Mouse (Mus musculus): ENCODE data around the gene Elmo1. TPM values are rescaled to one million over a fixed set of nuclear protein-coding genes. Genes with fewer than 3 reads are reported as not detected.
A peak's percentile ranks its signal among the peaks of the same experiment; 100 is the strongest.

The Elmo1 gene
- polyA plus RNA-seq, 1 experiment: 0.68 TPM

DNA sequence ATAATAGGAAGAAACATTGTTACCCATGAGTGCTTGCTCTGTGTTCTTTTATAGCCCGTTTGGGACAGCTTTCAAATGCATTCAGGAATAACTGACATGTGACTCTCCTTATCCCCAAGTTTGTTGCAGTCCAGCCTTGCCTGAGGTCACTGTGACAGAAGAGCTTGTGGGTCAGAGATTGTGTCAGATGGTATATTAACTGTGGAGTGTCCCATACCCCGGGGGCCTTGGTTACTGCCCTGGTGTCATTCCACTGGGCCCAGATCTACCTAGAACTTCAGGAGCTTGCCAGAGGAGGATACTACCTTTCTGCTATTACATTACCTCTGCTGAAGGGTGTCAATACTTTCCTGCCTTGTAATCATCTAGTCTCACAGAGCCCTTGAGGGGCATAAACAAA, 14.4 kb downstream of the Elmo1 start:
- H3K4me1 ChIP-seq: peaks cover 9% of the 10 kb centered on the region
- no peak overlapping the region for H3K4me3 ChIP-seq (replicated peaks)
- H3K36me3 ChIP-seq (replicated peaks; ENCODE audit: low read length): no peaks in the 10 kb centered on the region
- TF ChIP-seq FLI1 (IDR thresholded peaks at IDR 0.05; ENCODE audit: low read length) (no peak), GATA1 (IDR thresholded peaks at IDR 0.05; ENCODE audit: borderline replicate concordance, low read length) (no peak)
- H3K27me3 ChIP-seq (replicated peaks): peaks cover 7% of the 10 kb centered on the region
- no peaks in the 10 kb centered on the region for H3K9me3 ChIP-seq

DNA sequence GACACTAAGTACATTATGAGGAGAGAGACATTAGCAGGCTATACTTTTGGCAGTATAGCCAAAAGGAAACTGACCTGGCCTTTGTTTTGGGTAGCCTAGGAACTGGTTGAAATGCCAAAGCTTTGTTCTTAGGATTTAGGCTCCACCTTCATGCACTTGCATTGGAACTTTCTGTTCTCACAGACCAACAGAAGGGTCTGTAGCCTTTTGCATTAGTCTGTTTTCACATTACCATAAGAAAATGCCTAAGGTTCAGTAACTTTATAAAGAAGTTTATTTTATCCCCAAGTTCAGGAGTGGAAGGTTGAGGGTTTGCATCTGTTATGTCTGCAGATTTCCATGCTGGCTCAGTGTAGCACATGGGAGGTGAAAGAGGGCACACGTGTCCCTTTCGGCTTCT, 15.6 kb downstream of the Elmo1 start:
- Histone ChIP-seq H3K9me3 (no peaks in the 10 kb centered on the region), H3K4me1 (peaks cover 17% of the 10 kb centered on the region), H3K27me3 (replicated peaks) (peaks cover 7% of the 10 kb centered on the region), H3K4me3 (replicated peaks) (no peak overlapping the region), H3K36me3 (replicated peaks; ENCODE audit: low read length) (no peaks in the 10 kb centered on the region)
- TF ChIP-seq FLI1 (IDR thresholded peaks at IDR 0.05; ENCODE audit: low read length): no peak
- no peak for TF ChIP-seq GATA1 (IDR thresholded peaks at IDR 0.05; ENCODE audit: borderline replicate concordance, low read length)

- Histone ChIP-seq H3K36me3 (replicated peaks; ENCODE audit: low read length) (no peaks in the 10 kb centered on the region), H3K27me3 (replicated peaks) (peaks cover 7% of the 10 kb centered on the region), H3K4me1 (peaks cover 30% of the 10 kb centered on the region), H3K9me3 (no peaks in the 10 kb centered on the region), H3K4me3 (replicated peaks) (no peak overlapping the region)
- TF ChIP-seq FLI1 (IDR thresholded peaks at IDR 0.05; ENCODE audit: low read length) (no peak), GATA1 (IDR thresholded peaks at IDR 0.05; ENCODE audit: borderline replicate concordance, low read length) (no peak)
Observed at GRCm38 (mm10) chr13:20107953-20108498, 17.6 kb downstream of the Elmo1 start.

GRCm38 (mm10) chr13:20108956-20109355, 18.6 kb downstream of the Elmo1 start:
- Histone ChIP-seq H3K4me1 (peaks cover 31% of the 10 kb centered on the region), H3K9me3 (no peaks in the 10 kb centered on the region), H3K36me3 (replicated peaks; ENCODE audit: low read length) (no peaks in the 10 kb centered on the region), H3K27me3 (replicated peaks) (peaks cover 7% of the 10 kb centered on the region), H3K4me3 (replicated peaks) (no peak overlapping the region)
- TF ChIP-seq FLI1 (IDR thresholded peaks at IDR 0.05; ENCODE audit: low read length) (no peak), GATA1 (IDR thresholded peaks at IDR 0.05; ENCODE audit: borderline replicate concordance, low read length) (no peak)

DNA sequence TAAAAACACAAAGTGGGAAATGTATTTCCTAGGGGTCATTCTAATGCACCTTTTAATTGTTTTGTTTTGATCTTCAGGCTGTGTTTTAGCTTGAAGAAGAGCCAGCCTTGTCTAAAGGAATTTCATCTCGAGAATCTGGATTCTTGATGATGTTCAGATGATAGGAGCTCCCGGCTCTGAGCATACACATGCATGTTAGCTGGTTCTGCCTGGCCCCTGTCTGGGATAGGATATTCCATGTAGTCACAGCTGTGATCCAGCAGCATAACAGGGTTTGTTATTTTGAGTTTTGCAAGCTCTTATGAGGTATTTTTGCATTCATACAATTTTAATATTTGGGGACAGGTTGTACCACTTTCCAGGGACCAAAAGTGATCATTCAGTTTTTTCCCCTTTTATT, 19.1 kb downstream of the Elmo1 start:
- Histone ChIP-seq H3K9me3 (no peaks in the 10 kb centered on the region), H3K4me3 (replicated peaks) (no peak overlapping the region), H3K4me1 (peaks cover 34% of the 10 kb centered on the region), H3K36me3 (replicated peaks; ENCODE audit: low read length) (no peaks in the 10 kb centered on the region), H3K27me3 (replicated peaks) (peaks cover 5% of the 10 kb centered on the region)
- TF ChIP-seq FLI1 (IDR thresholded peaks at IDR 0.05; ENCODE audit: low read length) (no peak), GATA1 (IDR thresholded peaks at IDR 0.05; ENCODE audit: borderline replicate concordance, low read length) (no peak)

DNA sequence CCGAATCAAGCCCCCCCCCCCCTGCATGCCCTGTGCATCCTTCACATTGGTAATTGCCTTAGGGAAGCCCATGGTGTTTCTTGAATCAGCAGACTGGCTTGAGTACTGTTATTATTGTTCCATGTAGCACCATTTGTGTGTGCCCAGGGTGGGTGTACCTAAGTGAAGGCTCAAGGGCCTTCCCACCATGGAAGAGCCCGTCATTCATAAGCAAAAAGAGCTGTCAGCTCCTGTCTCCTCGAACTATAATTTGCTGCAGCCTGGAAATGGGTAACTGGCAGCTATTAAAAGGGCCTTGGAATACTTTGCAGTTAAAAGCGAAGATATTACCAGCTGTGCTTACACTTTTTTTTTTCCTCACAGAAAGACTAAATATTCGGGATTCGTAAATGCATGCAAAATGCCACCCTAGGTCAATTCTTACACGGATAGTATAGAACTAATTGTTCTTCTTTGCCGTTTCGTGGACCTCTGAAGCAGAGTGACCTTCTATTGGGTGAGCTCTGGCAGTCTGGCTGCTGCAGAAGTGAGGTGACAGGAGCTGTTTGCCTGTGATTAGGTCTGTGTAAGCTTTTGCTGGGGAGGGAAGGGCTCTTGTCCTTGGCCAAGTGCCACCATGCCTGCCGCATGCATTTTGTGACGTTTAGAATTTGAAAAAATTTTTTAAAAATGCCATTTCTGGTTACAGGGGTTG, 19.7 kb downstream of the Elmo1 start:
- Histone ChIP-seq H3K9me3 (no peaks in the 10 kb centered on the region), H3K4me1 (peaks cover 34% of the 10 kb centered on the region), H3K4me3 (replicated peaks) (no peak overlapping the region), H3K27me3 (replicated peaks) (peaks cover 2% of the 10 kb centered on the region), H3K36me3 (replicated peaks; ENCODE audit: low read length) (no peaks in the 10 kb centered on the region)
- TF ChIP-seq FLI1 (IDR thresholded peaks at IDR 0.05; ENCODE audit: low read length) (no peak), GATA1 (IDR thresholded peaks at IDR 0.05; ENCODE audit: borderline replicate concordance, low read length) (no peak)

DNA sequence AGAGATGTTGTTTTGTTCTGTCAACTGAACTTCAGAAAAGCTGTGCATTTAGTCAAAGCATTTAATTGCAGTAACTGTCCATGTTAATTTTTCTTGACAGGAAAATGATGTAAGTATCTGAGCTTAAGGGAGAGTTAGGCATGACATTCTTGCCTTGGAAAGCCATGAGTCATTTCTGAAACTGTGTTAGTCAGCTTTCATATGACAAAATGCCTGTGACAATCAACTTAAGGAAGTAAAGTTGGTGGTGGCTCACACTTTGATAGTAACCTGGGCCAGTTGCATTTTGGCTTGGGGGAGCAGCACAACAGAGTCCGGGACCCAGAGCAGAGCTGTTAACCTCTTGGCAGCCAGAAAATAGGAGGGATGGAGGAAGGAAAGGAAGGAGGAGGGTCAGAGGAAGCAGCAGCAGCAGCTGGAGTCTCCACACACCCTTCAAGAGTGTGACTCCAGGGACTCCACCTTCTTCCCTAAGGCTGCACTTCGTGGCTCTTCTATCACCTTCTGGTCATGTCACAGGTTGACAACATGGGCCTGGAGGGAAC, 20.9 kb downstream of the Elmo1 start:
- H3K27me3 ChIP-seq (replicated peaks): peaks cover 2% of the 10 kb centered on the region
- H3K4me1 ChIP-seq: peaks cover 36% of the 10 kb centered on the region
- H3K9me3 ChIP-seq: no peaks in the 10 kb centered on the region
- H3K4me3 ChIP-seq (replicated peaks): peak overlapping the region; percentile 76
- no peak for TF ChIP-seq GATA1 (IDR thresholded peaks at IDR 0.05; ENCODE audit: borderline replicate concordance, low read length)
- no peak for TF ChIP-seq FLI1 (IDR thresholded peaks at IDR 0.05; ENCODE audit: low read length)
- H3K36me3 ChIP-seq (replicated peaks; ENCODE audit: low read length): no peaks in the 10 kb centered on the region

DNA sequence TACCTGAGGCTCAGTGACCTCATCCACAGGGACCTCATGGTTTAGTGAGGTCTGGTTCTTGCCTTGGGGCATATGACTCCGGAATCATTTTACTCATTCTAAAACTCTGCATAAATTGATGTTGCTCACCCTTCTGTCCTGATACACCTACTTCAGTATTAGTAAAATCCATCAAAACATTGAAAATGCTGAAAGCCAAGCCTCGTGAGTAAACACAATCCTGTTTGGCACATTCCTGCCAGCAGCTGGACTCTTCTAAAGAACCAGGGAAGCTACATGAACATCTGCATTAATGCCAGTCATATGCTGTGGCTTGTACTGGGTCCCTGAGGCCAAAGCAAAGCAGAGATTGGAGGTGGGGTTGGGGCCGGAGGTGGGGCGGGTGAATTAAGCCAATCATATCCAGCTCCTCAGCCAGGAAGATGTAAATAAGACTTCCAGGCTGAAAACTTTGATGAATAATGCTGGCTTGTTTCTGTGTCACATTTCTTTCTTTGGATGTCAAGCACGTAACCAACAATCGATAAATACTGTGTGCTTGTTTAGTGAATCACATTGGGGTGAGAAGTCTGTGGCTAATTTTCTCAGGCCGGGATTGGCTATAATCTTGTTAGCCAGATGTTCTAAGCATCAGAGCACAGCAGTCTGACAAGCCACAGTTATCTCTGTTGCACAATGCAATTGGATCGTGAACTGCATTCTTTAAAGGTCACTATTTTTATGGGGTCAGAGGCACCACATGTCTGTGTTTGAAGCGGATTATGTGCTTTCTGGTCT, 24.9 kb downstream of the Elmo1 start:
- H3K4me3 ChIP-seq (replicated peaks): no peak overlapping the region
- TF ChIP-seq FLI1 (IDR thresholded peaks at IDR 0.05; ENCODE audit: low read length) (no peak), GATA1 (IDR thresholded peaks at IDR 0.05; ENCODE audit: borderline replicate concordance, low read length) (no peak)
- peaks cover 5% of the 10 kb centered on the region for H3K27me3 ChIP-seq (replicated peaks)
- no peaks in the 10 kb centered on the region for H3K36me3 ChIP-seq (replicated peaks; ENCODE audit: low read length)
- no peaks in the 10 kb centered on the region for H3K9me3 ChIP-seq
- peaks cover 37% of the 10 kb centered on the region for H3K4me1 ChIP-seq

- no peaks in the 10 kb centered on the region for H3K9me3 ChIP-seq
- peaks cover 37% of the 10 kb centered on the region for H3K4me1 ChIP-seq
- no peaks in the 10 kb centered on the region for H3K36me3 ChIP-seq (replicated peaks; ENCODE audit: low read length)
- no peak overlapping the region for H3K4me3 ChIP-seq (replicated peaks)
- TF ChIP-seq GATA1 (IDR thresholded peaks at IDR 0.05; ENCODE audit: borderline replicate concordance, low read length): no peak
- no peak for TF ChIP-seq FLI1 (IDR thresholded peaks at IDR 0.05; ENCODE audit: low read length)
- H3K27me3 ChIP-seq (replicated peaks): peaks cover 5% of the 10 kb centered on the region
Observed at GRCm38 (mm10) chr13:20116019-20116418, 25.6 kb downstream of the Elmo1 start.

Measured in megakaryocyte, embryonic 14.5 days (primary cell).